Mouse (Mus musculus): ENCODE results near the gene Gm884.

DNA sequence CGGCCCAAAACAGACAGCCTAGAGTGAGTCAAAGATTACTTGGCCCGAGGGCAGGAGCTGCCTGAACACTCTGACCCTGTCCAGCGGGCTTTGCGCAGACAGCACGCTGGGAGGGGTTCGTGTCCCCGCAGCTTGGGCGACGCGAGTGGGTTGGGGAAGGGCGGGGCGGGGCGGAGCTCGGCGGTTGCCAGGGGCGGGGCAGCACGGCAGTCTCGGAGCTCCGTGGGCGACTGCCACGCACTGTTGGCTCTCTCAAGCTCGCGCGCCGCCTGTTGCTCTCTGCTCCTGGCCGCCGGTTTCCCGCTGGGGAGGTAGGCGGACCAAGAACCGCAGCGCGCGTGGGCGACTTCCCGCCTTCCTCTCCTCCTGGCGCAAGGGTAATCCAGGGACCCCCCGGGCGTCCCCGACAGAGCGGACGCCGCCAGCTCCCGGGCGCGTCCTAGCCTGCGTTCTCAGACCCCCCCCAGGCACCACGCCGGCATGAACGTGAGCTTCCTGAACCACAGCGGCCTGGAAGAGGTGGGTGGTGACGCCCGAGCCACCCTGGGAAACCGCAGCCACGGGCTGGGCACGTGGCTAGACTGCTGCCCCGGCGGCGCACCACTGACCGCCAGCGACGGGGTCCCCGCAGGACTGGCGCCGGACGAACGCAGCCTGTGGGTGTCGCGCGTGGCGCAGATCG, 28.5 kb upstream of the Gm884 start, which contains the start of gene Rprml:
- TF ChIP-seq CTCF (IDR thresholded peaks at IDR 0.05; ENCODE audit: borderline replicate concordance, insufficient read depth, low read depth, low read length) (no peak), POLR2A (IDR thresholded peaks at IDR 0.05; ENCODE audit: borderline replicate concordance, insufficient read depth, low read length) (no peak)
